Mouse (Mus musculus) embryo, embryonic 9.5 days (tissue): ENCODE results near the gene Dock10.

Experiments
- DNase-seq: peaks from one replicate; pipeline ENCODE4 v3.0.0-alpha.2; 2017; ENCODE audit errors: extremely low spot score

Gene Dock10

DNA sequence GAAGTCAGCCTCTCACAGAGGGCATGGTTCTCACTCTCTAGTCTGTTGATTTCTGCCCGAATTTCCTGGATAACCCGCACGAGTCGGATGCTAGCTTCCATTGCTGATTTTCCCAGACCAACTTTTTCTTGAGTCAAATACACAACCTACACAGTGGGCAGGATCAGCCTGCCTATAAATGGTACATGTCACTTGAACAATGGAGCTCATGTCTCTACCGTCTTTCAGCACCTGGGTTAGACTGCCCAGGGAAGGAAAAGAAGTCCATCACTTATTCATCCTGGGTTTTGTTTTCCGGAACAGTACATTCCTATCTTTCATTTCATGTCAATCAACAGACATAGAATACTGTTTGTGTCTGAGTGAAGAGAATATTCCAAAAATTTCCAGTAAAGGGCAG lies 297.0 kb downstream of the Dock10 start, which contains the start of gene Gm45261:
Gene Gm45261 (minus strand): TSS at position 101 of the 400 bp plus-strand sequence.
- DNase-seq, result no peak

DNA sequence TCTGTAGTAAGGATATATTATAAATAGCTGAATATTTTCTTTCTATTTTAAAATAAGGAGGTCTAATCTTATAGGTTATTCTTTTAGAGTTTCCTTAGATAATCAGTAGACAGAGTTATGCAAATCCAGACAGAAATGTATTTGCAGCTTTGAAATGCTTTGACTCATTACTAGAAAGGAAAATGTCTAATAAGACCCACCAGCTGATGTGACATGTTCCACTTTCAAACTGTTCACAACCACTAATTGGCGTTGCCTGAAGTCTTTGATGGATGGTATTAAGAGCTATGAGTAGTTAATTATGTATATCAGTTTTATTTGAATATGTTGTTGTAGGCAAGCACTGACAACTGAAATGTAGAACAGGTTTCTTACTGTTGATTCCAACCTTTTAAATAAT lies 298.4 kb downstream of the Dock10 start:
- no peak for DNase-seq

GRCm38 (mm10) chr1:80459477-80459876 lies 298.9 kb downstream of the Dock10 start:
- no peak for DNase-seq

DNA sequence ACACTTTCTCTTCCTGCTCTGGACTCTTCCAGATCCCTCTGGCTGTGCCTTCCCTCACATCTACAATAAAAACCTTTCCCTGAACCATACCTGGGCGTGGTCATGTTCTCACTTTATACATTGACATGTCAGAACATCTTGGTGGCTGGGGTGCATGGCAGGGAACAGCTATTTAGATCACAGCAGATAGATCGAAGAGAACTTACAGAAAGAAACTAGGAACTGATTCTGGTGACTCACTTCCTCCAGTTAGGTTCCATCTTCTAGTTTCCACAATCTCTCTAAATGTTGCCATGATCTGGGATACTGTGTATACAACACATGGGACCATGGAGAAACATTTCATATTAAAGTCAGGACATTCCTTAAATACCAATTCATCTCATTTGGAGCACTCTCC lies 304.4 kb downstream of the Dock10 start:
- no peak for DNase-seq

DNA sequence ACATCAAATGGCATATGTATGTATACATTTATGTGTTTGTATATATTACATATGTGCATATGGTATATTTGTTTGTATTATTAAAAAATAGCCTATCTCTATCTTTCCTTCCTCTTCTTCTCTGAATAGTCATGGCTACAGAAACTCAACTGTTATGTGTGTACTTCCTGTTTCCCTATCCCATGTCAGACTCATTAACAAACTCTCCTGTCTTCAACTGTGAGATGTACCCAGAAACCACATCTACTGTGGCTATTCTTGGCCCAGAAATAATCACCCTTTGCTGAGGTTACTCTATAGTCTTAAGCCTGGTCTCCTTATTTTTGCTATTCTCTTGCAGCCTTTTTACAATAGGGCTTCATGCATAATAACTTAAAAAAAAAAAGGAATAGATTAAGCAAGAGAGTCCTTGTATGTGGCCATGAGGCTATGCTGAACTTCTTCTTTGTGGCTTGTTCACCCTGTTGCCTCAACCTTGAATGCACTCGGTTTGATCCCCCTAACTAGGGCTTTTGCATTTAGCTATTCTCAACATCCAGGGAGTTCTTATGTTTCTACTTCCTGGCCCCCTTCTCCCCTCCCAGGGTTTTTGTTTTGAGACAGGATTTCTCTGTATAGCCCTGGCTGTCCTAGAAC lies 306.3 kb downstream of the Dock10 start:
- DNase-seq, result no peak
